Mouse (Mus musculus) embryo, embryonic 10.5 days (tissue): ENCODE results near the gene Olfr1030.
"Not testable (repeated sequence)": the region's sequence is repeated elsewhere in the genome, so short reads cannot be mapped to it uniquely, and the experiment has no call there.

Experiments
- DNase-seq: peaks from one replicate; pipeline ENCODE4 v3.0.0-alpha.2; 2015; ENCODE audit warnings: low spot score

Olfr1030 gene

GRCm38 (mm10) chr2:85978976-85979375 lies at the start of gene Olfr1030:
Gene Olfr1030, plus strand, starts transcription at chr2:85979276.
- no peak for DNase-seq

- no peak for DNase-seq
Observed at GRCm38 (mm10) chr2:85950137-85950536, 28.9 kb upstream of the Olfr1030 start, which contains the start of gene Olfr1028. Gene Olfr1028, plus strand, starts transcription at chr2:85950437.

GRCm38 (mm10) chr2:85973595-85973994 lies 5.5 kb upstream of the Olfr1030 start, which contains the start of gene Olfr1029:
Gene Olfr1029, plus strand, starts transcription at chr2:85973895.
- no peak for DNase-seq

GRCm38 (mm10) chr2:85990004-85990403 lies 10.9 kb downstream of the Olfr1030 start, which contains the start of gene Olfr1031:
Gene Olfr1031, plus strand, starts transcription at chr2:85990304.
- DNase-seq, result no peak

- DNase-seq, result no peak
Observed at GRCm38 (mm10) chr2:86005240-86005639, 26.2 kb downstream of the Olfr1030 start, which contains the start of gene Olfr1032. Gene Olfr1032, plus strand, starts transcription at chr2:86005540.

- peak; percentile 50 for DNase-seq
Observed at GRCm38 (mm10) chr2:86020406-86020805, 41.3 kb downstream of the Olfr1030 start, which contains the start of gene Olfr1033. Gene Olfr1033, plus strand, starts transcription at chr2:86020633.

GRCm38 (mm10) chr2:86021518-86021917 lies 42.4 kb downstream of the Olfr1030 start:
- DNase-seq, result not testable (repeated sequence)
